In the genomic region with DNA sequence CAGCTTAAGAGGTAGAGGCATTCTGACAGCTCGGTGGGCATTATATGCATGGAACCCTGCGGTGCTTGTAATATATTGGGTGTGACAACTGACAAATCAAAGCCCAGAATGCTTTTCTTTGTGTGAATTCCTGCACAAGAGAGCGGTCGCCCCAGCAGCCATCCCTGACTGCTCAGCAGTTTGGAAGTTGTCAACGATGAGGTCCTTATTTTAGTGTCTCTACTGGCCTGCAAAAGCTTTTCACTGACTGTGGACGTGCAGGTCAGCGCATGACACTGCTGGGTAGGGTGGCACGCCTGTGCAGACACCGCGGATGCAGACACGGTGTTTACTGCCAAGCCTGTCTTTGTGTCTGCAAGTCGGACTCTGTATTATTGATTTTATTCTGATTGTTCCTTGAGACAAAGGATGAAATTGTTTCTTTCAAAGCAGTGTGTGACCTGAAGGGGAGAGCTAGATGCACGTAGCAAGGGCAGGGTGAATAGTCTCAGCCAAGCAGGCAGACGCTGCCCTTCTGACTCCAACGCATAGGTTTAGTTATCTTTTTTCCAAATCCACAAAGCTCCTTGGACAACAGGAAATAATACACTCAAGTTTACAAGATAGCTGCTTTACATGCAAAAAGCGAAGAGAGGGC, we compare ENCODE assay signal across 8 mouse cellular contexts.
A peak's percentile ranks its signal among the peaks of the same experiment; 100 is the strongest.
DNase-seq lines count a peak whose midpoint lies in the region; ATAC-seq lines count a peak whose summit lies in the region.

No protein-coding gene starts in this region.

- H3K4me1 ChIP-seq in heart, embryonic 13.5 days = peaks cover 12% of the 10 kb centered on the region; the same call in 1 of the 2 replicates
- H3K4me1 ChIP-seq in embryonic facial prominence, embryonic 12.5 days = peaks cover 17% of the 10 kb centered on the region
- peaks cover 4% of the 10 kb centered on the region; the same call in 1 of the 2 replicates for H3K4me1 ChIP-seq in limb, embryonic 11.5 days (ENCODE audit: control insufficient read depth, insufficient read depth, low read length)
- H3K4me1 ChIP-seq in midbrain, embryonic 13.5 days (replicated peaks) = peaks cover 39% of the 10 kb centered on the region

- 0 out of 2 replicates have a peak, but pooled peaks cover 7% of the 10 kb centered on the region for H3K27me3 ChIP-seq in heart, embryonic 13.5 days (replicated peaks)
- no peaks in the 10 kb centered on the region for H3K27me3 ChIP-seq in embryonic facial prominence, embryonic 12.5 days
- no peaks in the 10 kb centered on the region for H3K27me3 ChIP-seq in limb, embryonic 11.5 days (ENCODE audit: control insufficient read depth, insufficient read depth, low read length)
- H3K27me3 ChIP-seq in midbrain, embryonic 13.5 days = no peaks in the 10 kb centered on the region

- H3K4me3 ChIP-seq in heart, embryonic 13.5 days = peak overlapping the region; percentile 31
- H3K4me3 ChIP-seq in embryonic facial prominence, embryonic 12.5 days = peak overlapping the region; percentile 24
- H3K4me3 ChIP-seq in limb, embryonic 11.5 days (ENCODE audit: low read depth, low read length) = peak overlapping the region; percentile 8; the same call in 1 of the 2 replicates
- peak overlapping the region; percentile 35 for H3K4me3 ChIP-seq in midbrain, embryonic 13.5 days (replicated peaks)

- H3K9me3 ChIP-seq in heart, embryonic 13.5 days = no peaks in the 10 kb centered on the region
- no peaks in the 10 kb centered on the region for H3K9me3 ChIP-seq in embryonic facial prominence, embryonic 12.5 days
- H3K9me3 ChIP-seq in limb, embryonic 11.5 days (ENCODE audit: control insufficient read depth, low read length) = no peaks in the 10 kb centered on the region
- no peaks in the 10 kb centered on the region; the same call in 1 of the 2 replicates for H3K9me3 ChIP-seq in midbrain, embryonic 13.5 days

- intact Hi-C loops in heart, postnatal 25 days (cut with DNase I) = no loop called here

- peak overlapping the region; percentile 63 for H3K4me2 ChIP-seq in heart, embryonic 13.5 days
- H3K4me2 ChIP-seq in embryonic facial prominence, embryonic 12.5 days (replicated peaks) = peak overlapping the region; percentile 49
- H3K4me2 ChIP-seq in limb, embryonic 11.5 days (ENCODE audit: low read depth, severe bottlenecking) = peak overlapping the region; percentile 45
- peak overlapping the region; percentile 67 for H3K4me2 ChIP-seq in midbrain, embryonic 13.5 days (replicated peaks)

- WGBS in heart, embryonic 13.5 days = 41% methylated on average over 16 of the region's 16 CpGs
- WGBS in embryonic facial prominence, embryonic 12.5 days = 35% methylated on average over 16 of the region's 16 CpGs
- 38% methylated on average over 16 of the region's 16 CpGs for WGBS in limb, embryonic 11.5 days
- 5% methylated on average over 16 of the region's 16 CpGs for WGBS in midbrain, embryonic 13.5 days

- ATAC-seq in heart, embryonic 13.5 days (ENCODE audit: extremely low read depth, insufficient number of reproducible peaks, low FRiP score, low TSS enrichment) = no peak
- ATAC-seq in embryonic facial prominence, embryonic 12.5 days (ENCODE audit: insufficient number of reproducible peaks, insufficient read depth, low FRiP score, low TSS enrichment) = no peak
- ATAC-seq in limb, embryonic 11.5 days (ENCODE audit: insufficient number of reproducible peaks, low FRiP score, low TSS enrichment, low read depth) = no peak
- ATAC-seq in midbrain, embryonic 13.5 days = peak; percentile 84
- no peak for ATAC-seq in CD4-positive, CD25-positive, alpha-beta regulatory T cell, adult 4 months

- DNase-seq in heart, postnatal 25 days (ENCODE audit: low spot score) = no peak
- peak; percentile 31 for DNase-seq in limb, embryonic 11.5 days (ENCODE audit: low spot score)
- DNase-seq in gastrocnemius, adult 18-20 months (ENCODE audit: low spot score) = no peak
- DNase-seq in layer of hippocampus, adult 9-11 months = no peak

- H3K36me3 ChIP-seq in heart, embryonic 13.5 days = no peaks in the 10 kb centered on the region
- H3K36me3 ChIP-seq in embryonic facial prominence, embryonic 12.5 days = no peaks in the 10 kb centered on the region
- H3K36me3 ChIP-seq in limb, embryonic 11.5 days (ENCODE audit: control insufficient read depth, insufficient read depth, low read length) = no peaks in the 10 kb centered on the region
- H3K36me3 ChIP-seq in midbrain, embryonic 13.5 days = no peaks in the 10 kb centered on the region

- no peak overlapping the region for H3K9ac ChIP-seq in heart, embryonic 13.5 days
- peak overlapping the region; percentile 19; the same call in 1 of the 2 replicates for H3K9ac ChIP-seq in embryonic facial prominence, embryonic 12.5 days
- peak overlapping the region; percentile 39; the same call in 1 of the 2 replicates for H3K9ac ChIP-seq in limb, embryonic 11.5 days (ENCODE audit: low read length)
- H3K9ac ChIP-seq in midbrain, embryonic 13.5 days (replicated peaks) = peak overlapping the region; percentile 64

- H3K27ac ChIP-seq in heart, embryonic 13.5 days (replicated peaks) = no peak overlapping the region
- H3K27ac ChIP-seq in embryonic facial prominence, embryonic 12.5 days = 0 out of 2 replicates have a peak overlapping the region, but pooled peaks have one; percentile 14
- no peak overlapping the region for H3K27ac ChIP-seq in limb, embryonic 11.5 days (replicated peaks; ENCODE audit: low read depth, low read length)
- peak overlapping the region; percentile 95 for H3K27ac ChIP-seq in midbrain, embryonic 13.5 days

Comparison
In these comparisons a context has a peak if more than half of its experiments do, and no peak if none do; other contexts are left out.
1. H3K27ac ChIP-seq: peak in embryonic facial prominence, embryonic 12.5 days (single experiment) and midbrain, embryonic 13.5 days (single experiment); none in heart, embryonic 13.5 days (single experiment) and limb, embryonic 11.5 days (single experiment).
2. Peak in every context shown above with its lines, with median percentiles within 50 percentile points of each other: H3K4me2 ChIP-seq and H3K4me3 ChIP-seq.